Mouse (Mus musculus) hindbrain, embryonic 13.5 days (tissue): ENCODE measurements around the gene Rxrg. TPM values are rescaled to one million over a fixed set of nuclear protein-coding genes. Genes with fewer than 3 reads are reported as not detected.

Source experiments
- ATAC-seq: fragments of 200-750 bp; cut with Nextera tagmentation; 2 replicates; pipeline ENCODE4 v1.8.0; 2017; ENCODE audit warnings: moderate TSS enrichment; ENCODE audit not compliant: low FRiP score
- H3K27ac ChIP-seq: fragments of 300-500 bp; sonication (generic); 2 replicates; pipeline ENCODE4 v1.5.1; 2015; ENCODE audit warnings: inconsistent platforms, mild to moderate bottlenecking, moderate library complexity
- H3K27me3 ChIP-seq: fragments of 300-500 bp; sonication (generic); 2 replicates; pipeline ENCODE4 v1.6.1; 2015; ENCODE audit warnings: mild to moderate bottlenecking, inconsistent platforms
- H3K36me3 ChIP-seq: fragments of 300-500 bp; sonication (generic); 2 replicates; pipeline ENCODE4 v1.6.1; 2015; ENCODE audit warnings: mild to moderate bottlenecking, inconsistent platforms
- H3K4me1 ChIP-seq: fragments of 300-500 bp; sonication (generic); replicated peaks from 2 replicates; pipeline ENCODE4 v1.6.1; 2015; ENCODE audit warnings: inconsistent platforms
- H3K4me2 ChIP-seq: fragments of 300-500 bp; sonication (generic); 2 replicates; pipeline ENCODE4 v1.6.1; 2015; ENCODE audit warnings: inconsistent platforms, mild to moderate bottlenecking, moderate library complexity
- H3K4me3 ChIP-seq: fragments of 300-500 bp; sonication (generic); 2 replicates; pipeline ENCODE4 v1.5.1; 2015; ENCODE audit warnings: mild to moderate bottlenecking, inconsistent platforms
- H3K9ac ChIP-seq: fragments of 300-500 bp; sonication (generic); 2 replicates; pipeline ENCODE4 v1.6.1; 2015; ENCODE audit warnings: mild to moderate bottlenecking, inconsistent platforms
- H3K9me3 ChIP-seq: fragments of 300-500 bp; sonication (generic); 2 replicates; pipeline ENCODE4 v1.6.1; 2016; ENCODE audit warnings: inconsistent platforms
- WGBS: fragments of 180-500 bp; shearing (Covaris S2); methylation state at CpG from one replicate; pipeline ENCODE4 v1.1.7; 2015; 5-methylcytosine and 5-hydroxymethylcytosine counted together
- polyA plus RNA-seq: library from polyadenylated mRNA; unstranded; fragments of >200 nt; fragmentation: Nextera tagmentation; extraction: Ambion mirVana; gene quantifications from 2 replicates; pipeline ENCODE4 v1.2.1, GENCODE M21; 2015

Rxrg gene
- polyA plus RNA-seq, result 8.8 and 10.1 TPM in 2 replicates

- under 1% methylated on average over 39 of the region's 40 CpGs for WGBS
- Histone ChIP-seq H3K4me3 (peak within 1 kb of the TSS; percentile 47), H3K9ac (peak within 1 kb of the TSS; percentile 72), H3K4me1 (peaks cover 25% of the 10 kb centered on the region), H3K27me3 (peaks cover 34% of the 10 kb centered on the region), H3K36me3 (no peaks in the 10 kb centered on the region), H3K4me2 (peak within 1 kb of the TSS; percentile 81), H3K9me3 (no peaks in the 10 kb centered on the region), H3K27ac (peak within 1 kb of the TSS; percentile 74)
- ATAC-seq, result peak; percentile 82
Measured at GRCm38 (mm10) chr1:167598255-167599081, at the start of gene Rxrg. TSS of gene Rxrg (plus strand) at chr1:167598384.

- Histone ChIP-seq H3K4me2 (no peak overlapping the region), H3K27ac (no peak overlapping the region), H3K4me3 (no peak overlapping the region), H3K36me3 (no peaks in the 10 kb centered on the region), H3K27me3 (no peaks in the 10 kb centered on the region), H3K4me1 (peaks cover 16% of the 10 kb centered on the region), H3K9me3 (no peaks in the 10 kb centered on the region), H3K9ac (no peak overlapping the region)
- ATAC-seq, result no peak
- 49% methylated on average over 6 of the region's 6 CpGs for WGBS
Measured at GRCm38 (mm10) chr1:167549324-167549723, 48.9 kb upstream of the Rxrg start.

- H3K27ac ChIP-seq, result no peak overlapping the region
- H3K27me3 ChIP-seq, result no peaks in the 10 kb centered on the region
- no peaks in the 10 kb centered on the region for H3K36me3 ChIP-seq
- H3K4me3 ChIP-seq, result no peak overlapping the region
- H3K4me1 ChIP-seq, result peaks cover 16% of the 10 kb centered on the region
- H3K9ac ChIP-seq, result no peak overlapping the region
- H3K9me3 ChIP-seq, result no peaks in the 10 kb centered on the region
- WGBS, result 42% methylated on average over 5 of the region's 5 CpGs
- 0 out of 2 replicates have a peak, but pooled peaks have one; percentile 25 for ATAC-seq
- no peak overlapping the region for H3K4me2 ChIP-seq
Measured at GRCm38 (mm10) chr1:167551601-167552000, 46.6 kb upstream of the Rxrg start.

- Histone ChIP-seq H3K27me3 (no peaks in the 10 kb centered on the region), H3K27ac (no peak overlapping the region), H3K4me1 (peaks cover 16% of the 10 kb centered on the region), H3K4me2 (no peak overlapping the region), H3K9me3 (no peaks in the 10 kb centered on the region), H3K9ac (no peak overlapping the region), H3K36me3 (no peaks in the 10 kb centered on the region), H3K4me3 (no peak overlapping the region)
- ATAC-seq, result no peak
- WGBS, result 63% methylated on average over 6 of the region's 6 CpGs
Measured at GRCm38 (mm10) chr1:167553959-167554526, 44.1 kb upstream of the Rxrg start.

- Histone ChIP-seq H3K4me2 (no peak overlapping the region), H3K9ac (no peak overlapping the region), H3K4me3 (no peak overlapping the region), H3K27me3 (no peaks in the 10 kb centered on the region), H3K4me1 (peaks cover 4% of the 10 kb centered on the region; the same call in 1 of the 2 replicates), H3K27ac (no peak overlapping the region), H3K9me3 (no peaks in the 10 kb centered on the region), H3K36me3 (no peaks in the 10 kb centered on the region)
- ATAC-seq, result no peak
- WGBS, result 85% methylated on average over 2 of the region's 2 CpGs
Measured at GRCm38 (mm10) chr1:167566571-167566970, 31.6 kb upstream of the Rxrg start.

GRCm38 (mm10) chr1:167579131-167579530 is 19.1 kb upstream of the Rxrg start:
- Histone ChIP-seq H3K4me3 (no peak overlapping the region), H3K9me3 (no peaks in the 10 kb centered on the region), H3K4me1 (peaks cover 8% of the 10 kb centered on the region), H3K9ac (no peak overlapping the region), H3K27me3 (no peaks in the 10 kb centered on the region), H3K36me3 (no peaks in the 10 kb centered on the region), H3K27ac (no peak overlapping the region), H3K4me2 (no peak overlapping the region)
- WGBS, result 86% methylated on average over 3 of the region's 3 CpGs
- no peak for ATAC-seq

- Histone ChIP-seq H3K4me3 (no peak overlapping the region), H3K4me1 (peaks cover 14% of the 10 kb centered on the region), H3K27me3 (0 out of 2 replicates have a peak, but pooled peaks cover 4% of the 10 kb centered on the region), H3K4me2 (no peak overlapping the region), H3K9ac (no peak overlapping the region), H3K9me3 (no peaks in the 10 kb centered on the region), H3K27ac (no peak overlapping the region), H3K36me3 (no peaks in the 10 kb centered on the region)
- ATAC-seq, result no peak
- 59% methylated on average over 6 of the region's 6 CpGs for WGBS
Measured at GRCm38 (mm10) chr1:167583195-167583594, 15.0 kb upstream of the Rxrg start.

GRCm38 (mm10) chr1:167583888-167584287 is 14.3 kb upstream of the Rxrg start:
- Histone ChIP-seq H3K9ac (no peak overlapping the region), H3K9me3 (no peaks in the 10 kb centered on the region), H3K27me3 (0 out of 2 replicates have a peak, but pooled peaks cover 4% of the 10 kb centered on the region), H3K27ac (no peak overlapping the region), H3K4me3 (no peak overlapping the region), H3K4me1 (peaks cover 14% of the 10 kb centered on the region), H3K4me2 (0 out of 2 replicates have a peak overlapping the region, but pooled peaks have one; percentile 2), H3K36me3 (no peaks in the 10 kb centered on the region)
- ATAC-seq, result peak; percentile 68; the same call in 1 of the 2 replicates
- WGBS, result 24% methylated on average over 12 of the region's 12 CpGs

- no peak for ATAC-seq
- H3K4me3 ChIP-seq, result no peak overlapping the region
- H3K27ac ChIP-seq, result no peak overlapping the region
- WGBS, result 87% methylated on average over 16 of the region's 16 CpGs
- H3K27me3 ChIP-seq, result 0 out of 2 replicates have a peak, but pooled peaks cover 4% of the 10 kb centered on the region
- H3K4me1 ChIP-seq, result peaks cover 8% of the 10 kb centered on the region
- H3K9me3 ChIP-seq, result no peaks in the 10 kb centered on the region
- no peaks in the 10 kb centered on the region for H3K36me3 ChIP-seq
- no peak overlapping the region for H3K4me2 ChIP-seq
- H3K9ac ChIP-seq, result no peak overlapping the region
Measured at GRCm38 (mm10) chr1:167588747-167589558, 9.2 kb upstream of the Rxrg start.

- Histone ChIP-seq H3K27ac (no peak overlapping the region), H3K36me3 (no peaks in the 10 kb centered on the region), H3K9me3 (no peaks in the 10 kb centered on the region), H3K4me1 (no peaks in the 10 kb centered on the region), H3K27me3 (peaks cover 12% of the 10 kb centered on the region; the same call in 1 of the 2 replicates), H3K9ac (no peak overlapping the region), H3K4me2 (no peak overlapping the region), H3K4me3 (no peak overlapping the region)
- ATAC-seq, result no peak
- 81% methylated on average over 8 of the region's 8 CpGs for WGBS
Measured at GRCm38 (mm10) chr1:167592175-167592574, 6.0 kb upstream of the Rxrg start.

- H3K4me3 ChIP-seq, result peak overlapping the region; percentile 47
- H3K27me3 ChIP-seq, result peaks cover 37% of the 10 kb centered on the region
- H3K36me3 ChIP-seq, result no peaks in the 10 kb centered on the region
- 11% methylated on average over 7 of the region's 7 CpGs for WGBS
- peak overlapping the region; percentile 72 for H3K9ac ChIP-seq
- peak overlapping the region; percentile 81 for H3K4me2 ChIP-seq
- no peak for ATAC-seq
- peaks cover 25% of the 10 kb centered on the region for H3K4me1 ChIP-seq
- H3K27ac ChIP-seq, result no peak overlapping the region
- no peaks in the 10 kb centered on the region for H3K9me3 ChIP-seq
Measured at GRCm38 (mm10) chr1:167599211-167599735, 1.1 kb downstream of the Rxrg start.
